Mouse (Mus musculus) limb, embryonic 14.5 days (tissue): Measurements from ENCODE around the gene Rdh16f1. TPM values are rescaled to one million over a fixed set of nuclear protein-coding genes. Genes with fewer than 3 reads are reported as not detected.

Source experiments
- ATAC-seq: fragments of 200-750 bp; cut with Nextera tagmentation; 2 replicates; pipeline ENCODE4 v1.8.0; 2017; ENCODE audit warnings: low read depth, moderate number of reproducible peaks, moderate TSS enrichment; ENCODE audit not compliant: low FRiP score
- DNase-seq: peaks from one replicate; pipeline ENCODE4 v3.0.0-alpha.2; 2015; ENCODE audit warnings: low spot score
- H3K27ac ChIP-seq: fragments of 300-500 bp; sonication (generic); replicated peaks from 2 replicates; pipeline ENCODE4 v1.5.1; 2014; ENCODE audit warnings: low read depth, mild to moderate bottlenecking, low read length, moderate library complexity, mixed read lengths
- H3K27me3 ChIP-seq: fragments of 300-500 bp; sonication (generic); 2 replicates; pipeline ENCODE4 v1.6.1; 2014; ENCODE audit warnings: low read length, mixed read lengths; ENCODE audit not compliant: control insufficient read depth, insufficient read depth
- H3K36me3 ChIP-seq: fragments of 300-500 bp; sonication (generic); 2 replicates; pipeline ENCODE4 v1.6.1; 2014; ENCODE audit warnings: mild to moderate bottlenecking, low read length, moderate library complexity, mixed read lengths; ENCODE audit not compliant: control insufficient read depth, insufficient read depth
- H3K4me1 ChIP-seq: fragments of 300-500 bp; sonication (generic); 2 replicates; pipeline ENCODE4 v1.6.1; 2014; ENCODE audit warnings: antibody characterized with exemption, low read length, mixed read lengths; ENCODE audit not compliant: control insufficient read depth, insufficient read depth
- H3K4me2 ChIP-seq: fragments of 300-500 bp; sonication (generic); replicated peaks from 2 replicates; pipeline ENCODE4 v1.6.1; 2014; ENCODE audit warnings: low read depth, mild to moderate bottlenecking, low read length, moderate library complexity; ENCODE audit not compliant: severe bottlenecking
- H3K4me3 ChIP-seq: fragments of 300-500 bp; sonication (generic); replicated peaks from 2 replicates; pipeline ENCODE4 v1.5.1; 2014; ENCODE audit warnings: low read length
- H3K9ac ChIP-seq: fragments of 300-500 bp; sonication (generic); 2 replicates; pipeline ENCODE4 v1.6.1; 2014; ENCODE audit warnings: mild to moderate bottlenecking, low read depth, low read length, moderate library complexity; ENCODE audit not compliant: severe bottlenecking
- H3K9me3 ChIP-seq: fragments of 300-500 bp; sonication (generic); 2 replicates; pipeline ENCODE4 v1.6.1; 2016; ENCODE audit warnings: low read length; ENCODE audit not compliant: control insufficient read depth
- POLR2A ChIP-seq: fragments of 200-500 bp; IDR thresholded peaks from 2 replicates; pipeline ENCODE4 v1.8.0; 2012; ENCODE audit warnings: inconsistent platforms, mild to moderate bottlenecking, moderate library complexity, borderline replicate concordance; ENCODE audit not compliant: insufficient read depth, insufficient read length; ENCODE audit errors: extremely low read depth
- WGBS: fragments of 180-500 bp; shearing (Covaris S2); extraction: QIAGEN DNeasy Blood & Tissue Kit; methylation state at CpG from one replicate; pipeline ENCODE4 v1.1.7; 2014; 5-methylcytosine and 5-hydroxymethylcytosine counted together
- polyA plus RNA-seq, 2 experiments: library from polyadenylated mRNA; depleted of rRNA in 1 of 2; stranded (reverse) in 1 of 2; unstranded in 1 of 2; fragments of >200 nt; fragmentation: Nextera tagmentation in 1 of 2; extraction: Ambion mirVana in 1 of 2; gene quantifications; 2 replicates each; pipeline versions ENCODE4 v1.2.1 to v1.2.3; 2012 to 2014

Rdh16f1 gene
- polyA plus RNA-seq, 2 experiments, result 0.16 to 0.59 TPM

GRCm38 (mm10) chr10:127725136-127725535, 34.5 kb upstream of the Rdh16f1 start:
- ATAC-seq, result no peak

GRCm38 (mm10) chr10:127728437-127728836, 31.1 kb upstream of the Rdh16f1 start:
- H3K4me3 ChIP-seq, result no peak overlapping the region
- no peaks in the 10 kb centered on the region for H3K4me1 ChIP-seq
- no peaks in the 10 kb centered on the region for H3K9me3 ChIP-seq
- TF ChIP-seq POLR2A, result no peak
- H3K4me2 ChIP-seq, result no peak overlapping the region
- no peaks in the 10 kb centered on the region for H3K36me3 ChIP-seq
- H3K27ac ChIP-seq, result no peak overlapping the region
- WGBS, result 75% methylated on average over 8 of the region's 8 CpGs
- ATAC-seq, result no peak
- no peak overlapping the region for H3K9ac ChIP-seq
- no peak for DNase-seq
- no peaks in the 10 kb centered on the region for H3K27me3 ChIP-seq

More at GRCm38 (mm10) chr10:127725136-127725535, 34.5 kb upstream of the Rdh16f1 start:
- H3K9ac ChIP-seq, result no peak overlapping the region
- TF ChIP-seq POLR2A, result no peak
- 57% methylated on average over 4 of the region's 4 CpGs for WGBS
- DNase-seq, result no peak
- H3K4me2 ChIP-seq, result no peak overlapping the region
- H3K4me3 ChIP-seq, result no peak overlapping the region
- H3K9me3 ChIP-seq, result no peaks in the 10 kb centered on the region
- 0 out of 2 replicates have a peak, but pooled peaks cover 9% of the 10 kb centered on the region for H3K27me3 ChIP-seq
- no peaks in the 10 kb centered on the region for H3K36me3 ChIP-seq
- no peak overlapping the region for H3K27ac ChIP-seq
- no peaks in the 10 kb centered on the region for H3K4me1 ChIP-seq

GRCm38 (mm10) chr10:127730285-127730932, 29.2 kb upstream of the Rdh16f1 start:
- H3K4me3 ChIP-seq, result no peak overlapping the region
- ATAC-seq (no peak), DNase-seq (no peak)
- no peaks in the 10 kb centered on the region for H3K36me3 ChIP-seq
- TF ChIP-seq POLR2A, result no peak
- H3K4me1 ChIP-seq, result no peaks in the 10 kb centered on the region
- H3K9me3 ChIP-seq, result no peaks in the 10 kb centered on the region
- H3K27ac ChIP-seq, result no peak overlapping the region
- 61% methylated on average over 11 of the region's 11 CpGs for WGBS
- H3K4me2 ChIP-seq, result no peak overlapping the region
- H3K9ac ChIP-seq, result no peak overlapping the region
- H3K27me3 ChIP-seq, result no peaks in the 10 kb centered on the region

- H3K4me2 ChIP-seq, result no peak overlapping the region
- H3K9me3 ChIP-seq, result no peaks in the 10 kb centered on the region
- no peak overlapping the region for H3K4me3 ChIP-seq
- TF ChIP-seq POLR2A, result no peak
- H3K9ac ChIP-seq, result no peak overlapping the region
- no peaks in the 10 kb centered on the region for H3K27me3 ChIP-seq
- 43% methylated on average over 9 of the region's 9 CpGs for WGBS
- no peak for DNase-seq
- no peaks in the 10 kb centered on the region for H3K36me3 ChIP-seq
- H3K27ac ChIP-seq, result no peak overlapping the region
- H3K4me1 ChIP-seq, result no peaks in the 10 kb centered on the region
- no peak for ATAC-seq
These were observed 28.7 kb upstream of the Rdh16f1 start for GRCm38 (mm10) chr10:127730933-127731310.

- Histone ChIP-seq H3K4me2 (no peak overlapping the region), H3K4me3 (no peak overlapping the region), H3K9ac (no peak overlapping the region), H3K9me3 (no peaks in the 10 kb centered on the region), H3K27ac (no peak overlapping the region), H3K36me3 (no peaks in the 10 kb centered on the region), H3K4me1 (no peaks in the 10 kb centered on the region), H3K27me3 (no peaks in the 10 kb centered on the region)
- DNase-seq, result no peak
- TF ChIP-seq POLR2A, result no peak
- 20% methylated on average over 5 of the region's 5 CpGs for WGBS
- no peak for ATAC-seq
These were observed 28.2 kb upstream of the Rdh16f1 start for GRCm38 (mm10) chr10:127731397-127731796.
